ENCODE assay signal across 10 mouse cellular contexts in genomic region chr4:137892713-137893242, GRCm38 (mm10). TPM values are rescaled to one million over a fixed set of nuclear protein-coding genes. Genes with fewer than 3 reads are reported as not detected.
DNase-seq lines count a peak whose midpoint lies in the region; ATAC-seq lines count a peak whose summit lies in the region.
"Had no signal": no experiment of that assay in that cellular context is flagged by ENCODE, and none has a peak within 500 bp of the region (broad histone marks: within the 10 kb centered on the region; RNA-seq: fewer than 3 reads in every experiment).

No protein-coding gene starts in this region.

- peaks cover 68% of the 10 kb centered on the region for H3K4me1 ChIP-seq in hindbrain, embryonic 10.5 days (replicated peaks)
- H3K4me1 ChIP-seq in midbrain, embryonic 14.5 days (ENCODE audit: control insufficient read depth, insufficient read depth, low read length): peaks cover 45% of the 10 kb centered on the region
- peaks cover 10% of the 10 kb centered on the region for H3K4me1 ChIP-seq in liver, embryonic 11.5 days (replicated peaks; ENCODE audit: control insufficient read depth, insufficient read depth, low read length)

- intact Hi-C loops in heart, postnatal 10 days (cut with DNase I): no loop called here

- no peak overlapping the region for H3K9ac ChIP-seq in midbrain, embryonic 14.5 days (replicated peaks; ENCODE audit: low read length)
- no peak overlapping the region for H3K9ac ChIP-seq in liver, embryonic 11.5 days (ENCODE audit: low read depth, low read length)
- H3K9ac ChIP-seq: lung, embryonic 14.5 days had no signal

- ATAC-seq in midbrain, embryonic 14.5 days (ENCODE audit: low FRiP score, low TSS enrichment): peak; percentile 84
- no peak for ATAC-seq in liver, embryonic 11.5 days (replicated peaks; ENCODE audit: low FRiP score)

- no peaks in the 10 kb centered on the region for H3K9me3 ChIP-seq in hindbrain, embryonic 10.5 days
- no peaks in the 10 kb centered on the region for H3K9me3 ChIP-seq in midbrain, embryonic 14.5 days (ENCODE audit: control insufficient read depth, low read length)
- no peaks in the 10 kb centered on the region for H3K9me3 ChIP-seq in liver, embryonic 11.5 days (ENCODE audit: control insufficient read depth, low read length)

- peak overlapping the region; percentile 20 for H3K4me3 ChIP-seq in hindbrain, embryonic 10.5 days
- 0 out of 2 replicates have a peak overlapping the region, but pooled peaks have one; percentile 1 for H3K4me3 ChIP-seq in midbrain, embryonic 14.5 days (replicated peaks; ENCODE audit: low read depth, low read length)
- H3K4me3 ChIP-seq in liver, embryonic 11.5 days (ENCODE audit: low read depth, low read length): no peak overlapping the region

- H3K36me3 ChIP-seq in hindbrain, embryonic 10.5 days: no peaks in the 10 kb centered on the region
- H3K36me3 ChIP-seq in midbrain, embryonic 14.5 days (ENCODE audit: control insufficient read depth, insufficient read depth, low read length): no peaks in the 10 kb centered on the region
- no peaks in the 10 kb centered on the region for H3K36me3 ChIP-seq in liver, embryonic 11.5 days (ENCODE audit: control insufficient read depth, insufficient read depth, low read length)

- peak overlapping the region; percentile 49 for H3K4me2 ChIP-seq in midbrain, embryonic 14.5 days (ENCODE audit: low read length)
- no peak overlapping the region for H3K4me2 ChIP-seq in liver, embryonic 11.5 days
- H3K4me2 ChIP-seq: lung, embryonic 14.5 days had no signal

- 10% methylated on average over 11 of the region's 11 CpGs for WGBS in hindbrain, embryonic 10.5 days
- WGBS in midbrain, embryonic 14.5 days: 7% methylated on average over 11 of the region's 11 CpGs
- 17% methylated on average over 11 of the region's 11 CpGs for WGBS in liver, embryonic 11.5 days

- peak overlapping the region; percentile 70 for H3K27ac ChIP-seq in hindbrain, embryonic 10.5 days
- peak overlapping the region; percentile 88 for H3K27ac ChIP-seq in midbrain, embryonic 14.5 days (replicated peaks; ENCODE audit: low read depth, low read length)
- H3K27ac ChIP-seq in liver, embryonic 11.5 days (ENCODE audit: low read depth, low read length): no peak overlapping the region

- H3K27me3 ChIP-seq in hindbrain, embryonic 10.5 days (ENCODE audit: insufficient read depth, poor library complexity, severe bottlenecking): no peaks in the 10 kb centered on the region
- H3K27me3 ChIP-seq in midbrain, embryonic 14.5 days (ENCODE audit: control insufficient read depth, insufficient read depth, low read length): no peaks in the 10 kb centered on the region
- H3K27me3 ChIP-seq in liver, embryonic 11.5 days (replicated peaks; ENCODE audit: control insufficient read depth, insufficient read depth, low read length): no peaks in the 10 kb centered on the region

- peak; percentile 58 for DNase-seq in ZHBTc4 (ENCODE audit: low read depth, low spot score)
- DNase-seq in embryo, embryonic 10.5 days (ENCODE audit: low spot score): peak; percentile 88
- peak; percentile 79 for DNase-seq in hindbrain, embryonic 10.5 days (ENCODE audit: low spot score)
- peak; percentile 87 for DNase-seq in midbrain, embryonic 14.5 days
- DNase-seq in liver, embryonic 11.5 days (ENCODE audit: low spot score): no peak
- DNase-seq in lung, postnatal 4 days: no peak
- no peak for DNase-seq in heart, postnatal 10 days
- DNase-seq: cerebellum, adult 11-12 months; lung, embryonic 14.5 days; thymus, postnatal 36 days had no signal

RNA-seq across cellular contexts. Expression of gene Ece1, which starts 30.7 kb away (rescaled TPM):
- 33.7 and 37.6 TPM in 2 replicates for polyA plus RNA-seq in hindbrain, embryonic 10.5 days (2016; fragmentation: Nextera tagmentation; extraction: Ambion mirVana)
- polyA plus RNA-seq in midbrain, embryonic 14.5 days (2014; fragmentation: Nextera tagmentation; extraction: Ambion mirVana): 11.9 and 18.4 TPM in 2 replicates
- polyA plus RNA-seq in liver, embryonic 11.5 days (2014; fragmentation: Nextera tagmentation; extraction: Ambion mirVana): 51.9 and 61.4 TPM in 2 replicates
- 100 to 1,000 TPM; 109 to 129 TPM for total RNA-seq in heart, postnatal 10 days (2021)

Comparison
In these comparisons a context has a peak if more than half of its experiments do, and no peak if none do; other contexts are left out.
1. DNase-seq: peak in ZHBTc4 (single experiment), embryo, embryonic 10.5 days (single experiment), hindbrain, embryonic 10.5 days (single experiment) and midbrain, embryonic 14.5 days (single experiment); none in liver, embryonic 11.5 days (single experiment), lung, postnatal 4 days (0 of 2) and heart, postnatal 10 days (0 of 2).